Mouse (Mus musculus): ENCODE measurements around the gene Pmpca. TPM values are rescaled to one million over a fixed set of nuclear protein-coding genes. Genes with fewer than 3 reads are reported as not detected.
A peak's percentile ranks its signal among the peaks of the same experiment; 100 is the strongest.

Pmpca gene
- 144 and 151 TPM in 2 replicates for polyA plus RNA-seq (2016; fragmentation: Nextera tagmentation; extraction: Ambion mirVana)

- under 1% methylated on average over 60 of the region's 60 CpGs for WGBS
- DNase-seq (ENCODE audit: low spot score) = peak; percentile 90
- no peaks in the 10 kb centered on the region for H3K9me3 ChIP-seq
- peak within 1 kb of the TSS; percentile 98 for H3K4me3 ChIP-seq
- H3K27ac ChIP-seq (replicated peaks) = peak within 1 kb of the TSS; percentile 91
- H3K27me3 ChIP-seq (replicated peaks; ENCODE audit: low read depth, poor library complexity, severe bottlenecking) = no peaks in the 10 kb centered on the region
- peaks cover 80% of the 10 kb centered on the region for H3K36me3 ChIP-seq (replicated peaks)
- peaks cover 24% of the 10 kb centered on the region for H3K4me1 ChIP-seq
These were observed at the start of gene Pmpca, which contains the start of gene Entr1 for GRCm38 (mm10) chr2:26389154-26389690. Gene Pmpca (plus strand): TSS chr2:26389339. Gene Entr1 (minus strand): TSS chr2:26389316.

GRCm38 (mm10) chr2:26341510-26341981 is 47.6 kb upstream of the Pmpca start:
- H3K36me3 ChIP-seq (replicated peaks) = peaks cover 83% of the 10 kb centered on the region
- H3K27ac ChIP-seq (replicated peaks) = no peak overlapping the region; the same call in 1 of the 2 replicates
- H3K9me3 ChIP-seq = no peaks in the 10 kb centered on the region
- DNase-seq (ENCODE audit: low spot score) = no peak
- no peak overlapping the region for H3K4me3 ChIP-seq
- peaks cover 4% of the 10 kb centered on the region; the same call in 1 of the 2 replicates for H3K4me1 ChIP-seq
- no peaks in the 10 kb centered on the region for H3K27me3 ChIP-seq (replicated peaks; ENCODE audit: low read depth, poor library complexity, severe bottlenecking)
- 98% methylated on average over 2 of the region's 2 CpGs for WGBS

- Histone ChIP-seq H3K36me3 (replicated peaks) (peaks cover 88% of the 10 kb centered on the region), H3K4me1 (peaks cover 5% of the 10 kb centered on the region; the same call in 1 of the 2 replicates), H3K9me3 (no peaks in the 10 kb centered on the region), H3K4me3 (no peak overlapping the region), H3K27ac (replicated peaks) (no peak overlapping the region), H3K27me3 (replicated peaks; ENCODE audit: low read depth, poor library complexity, severe bottlenecking) (no peaks in the 10 kb centered on the region)
- DNase-seq (ENCODE audit: low spot score) = no peak
- 90% methylated on average over 10 of the region's 10 CpGs for WGBS
These were observed 47.1 kb upstream of the Pmpca start for GRCm38 (mm10) chr2:26342044-26342443.

GRCm38 (mm10) chr2:26342609-26343490 is 46.3 kb upstream of the Pmpca start:
- H3K36me3 ChIP-seq (replicated peaks) = peaks cover 96% of the 10 kb centered on the region
- H3K27ac ChIP-seq (replicated peaks) = no peak overlapping the region
- WGBS = 76% methylated on average over 11 of the region's 11 CpGs
- H3K4me3 ChIP-seq = no peak overlapping the region
- no peak for DNase-seq (ENCODE audit: low spot score)
- H3K27me3 ChIP-seq (replicated peaks; ENCODE audit: low read depth, poor library complexity, severe bottlenecking) = no peaks in the 10 kb centered on the region
- H3K4me1 ChIP-seq = peaks cover 13% of the 10 kb centered on the region
- H3K9me3 ChIP-seq = no peaks in the 10 kb centered on the region

GRCm38 (mm10) chr2:26348241-26348640 is 40.9 kb upstream of the Pmpca start:
- H3K27me3 ChIP-seq (replicated peaks; ENCODE audit: low read depth, poor library complexity, severe bottlenecking) = no peaks in the 10 kb centered on the region; the same call in 1 of the 2 replicates
- peak; percentile 35 for DNase-seq (ENCODE audit: low spot score)
- H3K9me3 ChIP-seq = no peaks in the 10 kb centered on the region
- H3K4me3 ChIP-seq = no peak overlapping the region
- peaks cover 45% of the 10 kb centered on the region for H3K4me1 ChIP-seq
- H3K27ac ChIP-seq (replicated peaks) = peak overlapping the region; percentile 14; the same call in 1 of the 2 replicates
- 65% methylated on average over 6 of the region's 6 CpGs for WGBS
- peaks cover 76% of the 10 kb centered on the region for H3K36me3 ChIP-seq (replicated peaks)

GRCm38 (mm10) chr2:26351358-26352290 is 37.5 kb upstream of the Pmpca start, which contains the start of gene Dnlz:
Gene Dnlz (minus strand): TSS chr2:26352110.
- H3K4me1 ChIP-seq = peaks cover 50% of the 10 kb centered on the region
- peak within 1 kb of the TSS; percentile 92 for H3K4me3 ChIP-seq
- 3% methylated on average over 62 of the region's 62 CpGs for WGBS
- peak; percentile 94 for DNase-seq (ENCODE audit: low spot score)
- no peaks in the 10 kb centered on the region for H3K9me3 ChIP-seq
- H3K27me3 ChIP-seq (replicated peaks; ENCODE audit: low read depth, poor library complexity, severe bottlenecking) = no peaks in the 10 kb centered on the region; the same call in 1 of the 2 replicates
- peaks cover 42% of the 10 kb centered on the region for H3K36me3 ChIP-seq (replicated peaks)
- H3K27ac ChIP-seq (replicated peaks) = peak within 1 kb of the TSS; percentile 98

GRCm38 (mm10) chr2:26352291-26352910 is 36.7 kb upstream of the Pmpca start:
- no peaks in the 10 kb centered on the region for H3K9me3 ChIP-seq
- H3K4me3 ChIP-seq = peak overlapping the region; percentile 92
- peaks cover 34% of the 10 kb centered on the region for H3K36me3 ChIP-seq (replicated peaks)
- peaks cover 51% of the 10 kb centered on the region for H3K4me1 ChIP-seq
- no peaks in the 10 kb centered on the region; the same call in 1 of the 2 replicates for H3K27me3 ChIP-seq (replicated peaks; ENCODE audit: low read depth, poor library complexity, severe bottlenecking)
- DNase-seq (ENCODE audit: low spot score) = no peak
- peak overlapping the region; percentile 98 for H3K27ac ChIP-seq (replicated peaks)
- 3% methylated on average over 36 of the region's 36 CpGs for WGBS

GRCm38 (mm10) chr2:26353066-26353980 is 35.8 kb upstream of the Pmpca start:
- Histone ChIP-seq H3K9me3 (no peaks in the 10 kb centered on the region), H3K27ac (replicated peaks) (peak overlapping the region; percentile 98; the same call in 1 of the 2 replicates), H3K4me1 (peaks cover 47% of the 10 kb centered on the region), H3K36me3 (replicated peaks) (peaks cover 25% of the 10 kb centered on the region), H3K4me3 (peak overlapping the region; percentile 92), H3K27me3 (replicated peaks; ENCODE audit: low read depth, poor library complexity, severe bottlenecking) (no peaks in the 10 kb centered on the region; the same call in 1 of the 2 replicates)
- 87% methylated on average over 11 of the region's 11 CpGs for WGBS
- no peak for DNase-seq (ENCODE audit: low spot score)

- Histone ChIP-seq H3K27me3 (replicated peaks; ENCODE audit: low read depth, poor library complexity, severe bottlenecking) (no peaks in the 10 kb centered on the region; the same call in 1 of the 2 replicates), H3K36me3 (replicated peaks) (peaks cover 14% of the 10 kb centered on the region), H3K4me1 (peaks cover 43% of the 10 kb centered on the region), H3K9me3 (no peaks in the 10 kb centered on the region), H3K4me3 (no peak overlapping the region), H3K27ac (replicated peaks) (no peak overlapping the region)
- 94% methylated on average over 4 of the region's 4 CpGs for WGBS
- no peak for DNase-seq (ENCODE audit: low spot score)
These were observed 34.7 kb upstream of the Pmpca start for GRCm38 (mm10) chr2:26354401-26354800.

- Histone ChIP-seq H3K4me3 (no peak overlapping the region), H3K9me3 (no peaks in the 10 kb centered on the region), H3K4me1 (peaks cover 30% of the 10 kb centered on the region), H3K36me3 (replicated peaks) (peaks cover 2% of the 10 kb centered on the region; the same call in 1 of the 2 replicates), H3K27me3 (replicated peaks; ENCODE audit: low read depth, poor library complexity, severe bottlenecking) (no peaks in the 10 kb centered on the region; the same call in 1 of the 2 replicates), H3K27ac (replicated peaks) (no peak overlapping the region)
- WGBS = 86% methylated on average over 4 of the region's 4 CpGs
- DNase-seq (ENCODE audit: low spot score) = no peak
These were observed 32.9 kb upstream of the Pmpca start for GRCm38 (mm10) chr2:26356231-26356630.

Measured in embryonic facial prominence, embryonic 10.5 days (tissue).